Mouse (Mus musculus) brain, embryonic 14.5 days (tissue): ENCODE data around the gene Dnajc8. TPM values are rescaled to one million over a fixed set of nuclear protein-coding genes. Genes with fewer than 3 reads are reported as not detected.

ENCODE experiments used
- DNase-seq: peaks from one replicate; pipeline ENCODE4 v3.0.0-alpha.2; 2011; ENCODE audit warnings: low read depth
- CTCF ChIP-seq: fragments of 200-500 bp; IDR thresholded peaks from 2 replicates; pipeline ENCODE4 v1.5.1; 2012; ENCODE audit warnings: inconsistent platforms, mild to moderate bottlenecking, moderate library complexity, borderline replicate concordance; ENCODE audit not compliant: insufficient read depth, insufficient read length; ENCODE audit errors: extremely low read depth
- POLR2A ChIP-seq: fragments of 200-500 bp; IDR thresholded peaks from 2 replicates; pipeline ENCODE4 v1.6.1; 2012; ENCODE audit warnings: mild to moderate bottlenecking, inconsistent platforms, borderline replicate concordance; ENCODE audit not compliant: poor library complexity, insufficient read depth, insufficient read length, severe bottlenecking; ENCODE audit errors: extremely low read depth
- polyA plus RNA-seq: library from polyadenylated mRNA; depleted of rRNA; stranded (reverse); fragments of >200 nt; gene quantifications from 2 replicates; pipeline ENCODE4 v1.2.3, GENCODE M21; 2012

Dnajc8 gene
- polyA plus RNA-seq, 1 experiment, result 102 TPM

- TF ChIP-seq CTCF, result no peak
- no peak for TF ChIP-seq POLR2A
- peak; percentile 11 for DNase-seq
These were observed 10.5 kb upstream of the Dnajc8 start for GRCm38 (mm10) chr4:132524808-132525207.

GRCm38 (mm10) chr4:132526678-132527077 is 8.7 kb upstream of the Dnajc8 start:
- no peak for DNase-seq

DNA sequence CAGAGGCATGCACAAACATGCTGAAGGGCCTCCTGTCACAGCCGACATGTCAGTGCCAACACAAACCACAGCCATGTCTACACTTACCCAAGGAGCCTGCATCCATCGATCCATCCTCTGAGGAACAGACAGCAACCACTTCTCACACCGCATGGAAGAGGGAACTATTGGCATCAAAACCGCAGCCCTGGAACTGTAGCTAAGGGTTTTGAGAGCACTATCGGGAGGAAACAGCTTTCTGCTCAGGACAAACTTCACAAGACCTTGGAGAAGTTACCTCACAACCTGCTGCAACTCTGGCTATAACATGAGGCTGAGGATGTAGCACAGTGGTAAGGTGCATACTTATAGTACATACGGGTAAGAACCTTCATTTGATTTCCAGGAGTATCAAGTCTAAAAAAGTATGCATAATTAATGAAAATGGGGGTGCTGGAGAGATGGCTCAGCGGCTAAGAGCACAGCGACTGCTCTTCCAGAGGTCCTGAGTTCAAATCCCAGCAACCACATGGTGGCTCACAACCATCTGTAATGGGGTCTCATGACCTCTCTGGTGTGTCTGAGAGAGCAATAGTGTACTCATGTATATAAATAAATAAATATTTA is 7.3 kb upstream of the Dnajc8 start:
- no peak for TF ChIP-seq CTCF
- TF ChIP-seq POLR2A, result no peak
- no peak for DNase-seq

More at GRCm38 (mm10) chr4:132526678-132527077, 8.7 kb upstream of the Dnajc8 start:
- TF ChIP-seq CTCF (peak; percentile 33; the same call in 1 of the 2 replicates), POLR2A (no peak)

- TF ChIP-seq POLR2A, result no peak
- TF ChIP-seq CTCF, result no peak
These were observed 6.0 kb upstream of the Dnajc8 start for GRCm38 (mm10) chr4:132529344-132529743.

DNA sequence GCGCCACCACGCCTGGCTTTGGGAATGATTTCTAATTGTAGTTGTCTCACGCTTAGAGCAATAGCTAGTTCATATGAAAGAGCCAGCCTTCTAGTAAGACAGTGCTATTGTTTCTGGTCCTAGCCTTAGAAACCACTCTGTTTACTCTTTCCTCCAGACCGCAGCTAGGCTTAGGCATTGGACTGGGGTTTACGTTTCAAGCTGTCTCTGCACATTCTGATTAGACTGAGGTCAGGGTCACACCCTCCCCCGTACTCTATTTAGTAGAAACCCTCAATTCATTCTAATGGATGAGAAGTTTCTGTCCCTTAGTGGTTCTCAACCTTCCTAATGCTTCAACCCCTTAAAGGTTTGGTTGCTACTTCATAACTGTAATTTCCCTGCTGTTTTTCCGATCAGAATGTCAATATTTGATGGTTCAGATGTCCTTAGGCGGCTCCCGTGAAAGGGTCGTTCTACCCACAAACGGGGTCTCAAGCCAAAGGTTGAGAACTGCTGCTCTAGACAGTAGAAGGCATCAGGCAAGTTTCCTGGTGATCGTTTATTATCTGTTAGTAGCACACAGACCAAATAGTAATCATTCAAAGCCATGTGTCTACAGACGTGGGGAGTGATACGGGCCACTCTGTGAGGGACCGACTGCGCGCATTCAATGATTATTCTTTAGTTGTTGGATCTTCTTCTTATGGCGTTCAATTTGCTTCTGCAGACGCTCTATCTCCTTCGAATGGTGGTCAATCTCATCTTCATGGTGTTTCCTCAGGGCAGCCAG is 5.1 kb upstream of the Dnajc8 start:
- TF ChIP-seq CTCF (no peak), POLR2A (no peak)
- DNase-seq, result no peak

More at GRCm38 (mm10) chr4:132529344-132529743, 6.0 kb upstream of the Dnajc8 start:
- DNase-seq, result no peak

GRCm38 (mm10) chr4:132532496-132532895 is 2.9 kb upstream of the Dnajc8 start:
- DNase-seq, result peak; percentile 46
- TF ChIP-seq CTCF (no peak), POLR2A (no peak)

DNA sequence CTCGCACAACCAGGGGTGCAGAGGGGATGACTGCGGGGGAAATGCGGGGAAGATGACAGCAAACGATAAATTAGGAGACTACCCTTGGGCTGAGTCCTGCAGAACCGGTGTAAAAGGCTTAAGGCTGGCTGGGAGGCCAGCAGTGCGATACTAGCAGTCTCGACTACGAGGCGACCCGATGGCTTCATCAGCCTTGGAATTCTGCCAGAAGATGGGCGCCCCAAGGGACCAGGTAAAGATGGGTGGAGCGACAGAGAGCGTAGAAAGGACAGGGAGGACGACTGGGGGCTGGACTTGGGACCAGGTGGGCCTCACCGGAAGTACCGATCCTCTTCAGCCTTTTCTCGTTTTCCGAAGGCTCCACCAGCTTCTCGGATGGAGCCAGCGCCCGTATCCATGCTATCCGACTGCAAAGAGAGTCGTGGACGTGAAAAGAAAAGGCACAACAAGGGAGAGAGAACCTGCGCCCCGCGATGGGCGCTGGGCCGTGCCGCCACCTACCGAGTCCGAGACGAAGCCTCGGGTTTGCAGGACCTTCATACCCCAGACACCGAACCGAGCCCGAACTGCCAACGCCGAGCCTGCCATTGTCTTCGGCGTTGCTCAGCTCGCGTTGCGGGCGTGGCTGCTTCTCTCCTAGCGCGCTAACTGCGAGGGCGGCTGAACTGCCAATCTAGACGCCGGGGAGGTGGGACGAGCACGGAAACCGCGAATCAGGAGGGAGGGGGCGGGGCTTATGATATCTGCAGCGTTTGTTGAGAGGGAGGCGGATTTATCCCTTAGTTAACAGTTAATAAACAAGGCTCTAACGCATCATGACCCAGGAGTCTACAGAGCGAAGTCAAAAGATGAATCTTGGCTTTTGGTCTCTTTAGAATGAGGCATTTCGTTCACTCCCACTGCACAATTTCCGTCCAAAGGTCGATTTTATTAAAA is 2.1 kb upstream of the Dnajc8 start, which contains the start of gene Atpif1:
Atpif1 (minus strand) TSS at position 679 of the 936 bp plus-strand sequence.
- DNase-seq, result peak; percentile 98
- TF ChIP-seq CTCF (no peak), POLR2A (peak; percentile 80; the same call in 1 of the 2 replicates)

- DNase-seq, result no peak
These were observed 4.1 kb downstream of the Dnajc8 start for GRCm38 (mm10) chr4:132539481-132539880.

GRCm38 (mm10) chr4:132541413-132541812 is 6.1 kb downstream of the Dnajc8 start:
- TF ChIP-seq POLR2A (no peak), CTCF (no peak)
- no peak for DNase-seq

More at GRCm38 (mm10) chr4:132539481-132539880, 4.1 kb downstream of the Dnajc8 start:
- TF ChIP-seq POLR2A (no peak), CTCF (no peak)

DNA sequence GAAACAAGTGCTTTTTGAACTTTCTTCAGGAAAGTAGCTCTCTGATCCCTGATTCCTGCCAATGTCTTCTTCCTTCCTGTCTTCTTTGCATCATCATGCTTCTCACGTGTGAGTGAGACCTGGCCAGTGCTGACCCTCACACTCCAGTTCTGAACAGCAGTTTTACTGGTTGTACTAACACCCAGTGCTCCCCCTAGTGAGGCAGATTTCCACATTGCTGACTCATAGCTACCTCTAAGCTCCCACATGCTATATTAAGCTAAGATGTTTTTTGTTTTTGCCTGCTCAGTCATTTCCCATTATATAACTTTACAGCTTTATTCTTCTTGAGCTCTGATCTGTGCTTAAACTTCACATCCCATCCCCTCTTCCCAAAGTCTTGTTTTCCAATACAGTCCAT is 7.4 kb downstream of the Dnajc8 start:
- DNase-seq, result no peak
- TF ChIP-seq CTCF (no peak), POLR2A (no peak)

DNA sequence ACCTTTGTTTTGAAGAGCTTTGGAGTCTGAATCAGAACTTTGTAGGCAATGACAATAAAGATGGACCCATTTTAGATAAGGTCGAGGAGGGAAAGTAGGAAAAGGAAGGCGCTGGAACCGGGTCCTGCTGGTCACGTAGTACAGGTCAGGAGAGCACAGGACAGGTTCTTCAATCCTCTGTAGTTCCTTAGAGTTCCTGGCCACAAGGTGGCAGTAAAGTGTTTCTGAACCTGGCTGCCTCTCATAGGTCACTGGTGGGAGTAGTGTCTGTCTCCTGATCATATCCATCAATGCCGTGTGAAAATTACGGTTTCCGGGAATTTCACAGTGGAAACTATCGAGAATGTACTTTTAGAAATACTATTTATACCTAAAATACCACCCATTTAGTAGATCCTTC is 10.5 kb downstream of the Dnajc8 start:
- TF ChIP-seq CTCF (peak; percentile 68; the same call in 1 of the 2 replicates), POLR2A (no peak)
- DNase-seq, result peak; percentile 77

GRCm38 (mm10) chr4:132554221-132554620 is 18.9 kb downstream of the Dnajc8 start:
- DNase-seq, result no peak

More at GRCm38 (mm10) chr4:132554221-132554620, 18.9 kb downstream of the Dnajc8 start:
- no peak for TF ChIP-seq POLR2A
- TF ChIP-seq CTCF, result no peak
